Mouse (Mus musculus): Measurements from ENCODE around the gene Rundc3b. TPM values are rescaled to one million over a fixed set of nuclear protein-coding genes. Genes with fewer than 3 reads are reported as not detected.
A peak's percentile ranks its signal among the peaks of the same experiment; 100 is the strongest.

The Rundc3b gene
- polyA plus RNA-seq, 1 experiment from 2014 or later = 13.3 TPM

DNA sequence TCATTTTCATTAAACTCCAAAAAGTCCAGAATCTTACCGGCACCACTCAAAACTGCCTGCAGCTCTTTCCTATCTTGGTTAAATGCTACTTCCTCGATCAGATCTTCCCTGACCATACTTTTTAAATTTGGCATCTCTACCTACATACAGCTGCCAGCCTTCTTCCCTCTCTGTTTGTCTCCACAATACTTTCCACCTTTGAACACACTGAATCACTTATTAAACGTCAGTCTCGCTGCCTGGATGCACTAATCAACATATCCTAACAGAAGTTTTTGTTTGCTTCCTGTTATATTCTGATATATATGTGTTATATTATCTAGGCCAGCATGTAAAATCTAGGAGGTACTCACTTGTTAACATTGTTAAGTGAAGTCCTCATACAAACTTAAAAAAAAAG, 25.5 kb upstream of the Rundc3b start:
- WGBS = 78% methylated on average over 4 of the region's 4 CpGs
- ATAC-seq (ENCODE audit: low FRiP score) = no peak

GRCm38 (mm10) chr5:8634489-8634975, 11.8 kb upstream of the Rundc3b start:
- no peaks in the 10 kb centered on the region for H3K4me1 ChIP-seq (ENCODE audit: control insufficient read depth, insufficient read depth, low read length)
- H3K9ac ChIP-seq (ENCODE audit: low read length) = no peak overlapping the region
- H3K27me3 ChIP-seq (ENCODE audit: control insufficient read depth, insufficient read depth, low read length) = no peaks in the 10 kb centered on the region
- no peaks in the 10 kb centered on the region for H3K36me3 ChIP-seq (ENCODE audit: control insufficient read depth, insufficient read depth, low read length)
- H3K27ac ChIP-seq (ENCODE audit: low read depth, low read length) = no peak overlapping the region
- no peaks in the 10 kb centered on the region for H3K9me3 ChIP-seq (ENCODE audit: control insufficient read depth, low read length)
- H3K4me3 ChIP-seq (ENCODE audit: low read depth, low read length) = no peak overlapping the region
- H3K4me2 ChIP-seq = no peak overlapping the region
- no peak for ATAC-seq (ENCODE audit: low FRiP score)
- DNase-seq (ENCODE audit: low spot score, missing footprints) = no peak

More for the DNA sequence above, 25.5 kb upstream of the Rundc3b start:
- Histone ChIP-seq H3K36me3 (ENCODE audit: control insufficient read depth, insufficient read depth, low read length) (no peaks in the 10 kb centered on the region), H3K9me3 (ENCODE audit: control insufficient read depth, low read length) (no peaks in the 10 kb centered on the region), H3K9ac (ENCODE audit: low read length) (no peak overlapping the region), H3K4me2 (no peak overlapping the region), H3K4me3 (ENCODE audit: low read depth, low read length) (no peak overlapping the region), H3K27me3 (ENCODE audit: control insufficient read depth, insufficient read depth, low read length) (no peaks in the 10 kb centered on the region), H3K27ac (ENCODE audit: low read depth, low read length) (no peak overlapping the region), H3K4me1 (ENCODE audit: control insufficient read depth, insufficient read depth, low read length) (no peaks in the 10 kb centered on the region)
- no peak for DNase-seq (ENCODE audit: low spot score, missing footprints)

- ATAC-seq (ENCODE audit: low FRiP score) (no peak), DNase-seq (ENCODE audit: low spot score, missing footprints) (no peak)
- Histone ChIP-seq H3K4me3 (ENCODE audit: low read depth, low read length) (no peak overlapping the region), H3K36me3 (ENCODE audit: control insufficient read depth, insufficient read depth, low read length) (no peaks in the 10 kb centered on the region), H3K4me2 (no peak overlapping the region), H3K9me3 (ENCODE audit: control insufficient read depth, low read length) (no peaks in the 10 kb centered on the region), H3K27me3 (ENCODE audit: control insufficient read depth, insufficient read depth, low read length) (no peaks in the 10 kb centered on the region), H3K27ac (ENCODE audit: low read depth, low read length) (no peak overlapping the region), H3K9ac (ENCODE audit: low read length) (no peak overlapping the region), H3K4me1 (ENCODE audit: control insufficient read depth, insufficient read depth, low read length) (no peaks in the 10 kb centered on the region)
- 87% methylated on average over 3 of the region's 3 CpGs for WGBS
These were observed 10.1 kb upstream of the Rundc3b start for GRCm38 (mm10) chr5:8632901-8633300.

DNA sequence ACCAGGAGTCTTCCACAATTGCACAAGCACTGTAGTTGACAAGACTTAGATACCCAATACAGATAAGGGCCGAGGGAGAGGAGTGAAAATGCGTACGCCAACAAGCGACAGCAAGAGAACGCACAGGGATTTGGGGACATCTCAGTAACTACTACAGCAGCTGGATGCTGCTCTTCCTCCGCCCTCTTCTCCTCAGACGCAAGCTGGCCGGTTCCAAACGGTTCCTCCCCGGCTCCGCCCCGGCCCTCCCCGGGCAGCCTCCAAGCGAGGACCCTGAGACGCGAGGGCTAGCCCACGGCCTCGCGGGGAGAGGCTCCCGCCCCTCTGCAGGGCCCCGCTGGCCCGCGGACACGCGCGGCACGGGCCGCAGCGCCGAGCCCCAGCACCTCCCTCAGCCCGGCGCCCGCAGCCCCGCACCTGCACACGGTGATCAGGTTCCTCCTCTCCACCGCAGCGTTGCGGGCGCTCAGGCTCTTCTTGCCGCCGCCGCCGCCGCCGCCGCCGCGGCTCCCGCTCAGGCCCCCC, 619 bp downstream of the Rundc3b start:
- Histone ChIP-seq H3K4me3 (ENCODE audit: low read depth, low read length) (peak overlapping the region; percentile 85), H3K9me3 (ENCODE audit: control insufficient read depth, low read length) (no peaks in the 10 kb centered on the region), H3K9ac (ENCODE audit: low read length) (peak overlapping the region; percentile 87), H3K4me2 (peak overlapping the region; percentile 92), H3K4me1 (ENCODE audit: control insufficient read depth, insufficient read depth, low read length) (peaks cover 3% of the 10 kb centered on the region; the same call in 1 of the 2 replicates), H3K27me3 (ENCODE audit: control insufficient read depth, insufficient read depth, low read length) (no peaks in the 10 kb centered on the region), H3K27ac (ENCODE audit: low read depth, low read length) (peak overlapping the region; percentile 51; the same call in 1 of the 2 replicates), H3K36me3 (ENCODE audit: control insufficient read depth, insufficient read depth, low read length) (no peaks in the 10 kb centered on the region)
- ATAC-seq (ENCODE audit: low FRiP score) (peak; percentile 73), DNase-seq (ENCODE audit: low spot score, missing footprints) (peak; percentile 94)
- WGBS = under 1% methylated on average over 38 of the region's 49 CpGs

- whole genome bisulfite sequencing = 13% methylated on average over 3 of the region's 3 CpGs
- Histone ChIP-seq H3K36me3 (ENCODE audit: control insufficient read depth, insufficient read depth, low read length) (no peaks in the 10 kb centered on the region), H3K9me3 (ENCODE audit: control insufficient read depth, low read length) (no peaks in the 10 kb centered on the region), H3K4me1 (ENCODE audit: control insufficient read depth, insufficient read depth, low read length) (no peaks in the 10 kb centered on the region), H3K27me3 (ENCODE audit: control insufficient read depth, insufficient read depth, low read length) (no peaks in the 10 kb centered on the region), H3K4me2 (no peak overlapping the region), H3K4me3 (ENCODE audit: low read depth, low read length) (no peak overlapping the region), H3K27ac (ENCODE audit: low read depth, low read length) (no peak overlapping the region; the same call in 1 of the 2 replicates), H3K9ac (ENCODE audit: low read length) (no peak overlapping the region)
- ATAC-seq (ENCODE audit: low FRiP score) = peak; percentile 48; the same call in 1 of the 2 replicates
- peak; percentile 86 for DNase-seq (ENCODE audit: low spot score, missing footprints)
These were observed 51.6 kb downstream of the Rundc3b start for GRCm38 (mm10) chr5:8571118-8571517.

DNA sequence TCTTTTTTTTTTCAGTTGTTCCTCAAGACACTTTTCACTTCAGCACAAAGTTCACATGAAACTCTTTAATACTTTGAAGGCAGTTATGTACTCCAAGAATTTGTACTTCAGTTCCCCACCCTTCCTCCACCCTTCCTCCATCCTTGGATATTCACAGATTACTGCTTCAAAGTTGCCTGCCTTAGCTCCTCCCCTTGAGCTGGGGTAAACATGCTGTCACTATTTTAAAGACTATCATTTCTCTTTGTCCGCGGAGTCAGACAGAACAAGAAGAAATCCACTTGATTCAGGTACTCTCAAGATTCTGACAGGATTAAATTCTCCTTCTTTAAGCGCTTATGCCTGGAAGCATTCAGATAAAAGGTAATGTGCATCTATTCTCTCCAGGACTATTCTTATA, 55.9 kb downstream of the Rundc3b start:
- no peak for ATAC-seq (ENCODE audit: low FRiP score)
- WGBS = 32% methylated on average over 3 of the region's 3 CpGs
- H3K9me3 ChIP-seq (ENCODE audit: control insufficient read depth, low read length) = no peaks in the 10 kb centered on the region
- H3K27me3 ChIP-seq (ENCODE audit: control insufficient read depth, insufficient read depth, low read length) = no peaks in the 10 kb centered on the region
- H3K4me3 ChIP-seq (ENCODE audit: low read depth, low read length) = no peak overlapping the region
- H3K36me3 ChIP-seq (ENCODE audit: control insufficient read depth, insufficient read depth, low read length) = no peaks in the 10 kb centered on the region
- no peaks in the 10 kb centered on the region for H3K4me1 ChIP-seq (ENCODE audit: control insufficient read depth, insufficient read depth, low read length)
- H3K27ac ChIP-seq (ENCODE audit: low read depth, low read length) = no peak overlapping the region
- H3K9ac ChIP-seq (ENCODE audit: low read length) = no peak overlapping the region
- DNase-seq (ENCODE audit: low spot score, missing footprints) = no peak
- H3K4me2 ChIP-seq = no peak overlapping the region

- 45% methylated on average over 2 of the region's 5 CpGs for WGBS
- ATAC-seq (ENCODE audit: low FRiP score) = no peak
These were observed 78.2 kb downstream of the Rundc3b start for GRCm38 (mm10) chr5:8544512-8544911.

DNA sequence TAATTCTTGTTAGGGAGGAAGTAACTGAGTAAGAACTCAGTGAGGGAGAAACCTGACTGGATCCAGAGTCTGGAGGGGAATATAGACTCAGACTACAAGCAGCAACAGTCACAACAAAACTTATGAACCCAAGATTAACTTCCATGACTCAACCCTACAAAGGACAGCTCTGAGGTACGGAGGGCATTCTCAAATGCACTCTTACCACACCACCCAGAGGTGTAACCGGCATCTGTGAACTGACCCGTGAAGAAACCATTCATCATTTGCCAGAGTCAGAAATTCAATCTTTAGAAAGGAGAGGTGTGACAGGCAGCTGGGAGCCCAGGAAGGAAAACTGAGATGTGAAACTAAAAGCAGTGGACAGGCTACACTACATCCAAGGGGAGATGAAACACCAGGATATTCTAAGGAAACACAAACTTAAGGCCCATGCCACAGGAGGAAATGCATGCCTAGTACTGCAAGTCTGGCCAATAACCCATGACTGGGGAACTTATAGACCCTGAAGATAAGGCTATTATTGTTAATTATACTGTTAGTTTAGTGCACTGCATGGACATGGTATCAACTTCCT, 80.0 kb downstream of the Rundc3b start:
- Histone ChIP-seq H3K4me3 (ENCODE audit: low read depth, low read length) (no peak overlapping the region), H3K27ac (ENCODE audit: low read depth, low read length) (no peak overlapping the region), H3K4me2 (no peak overlapping the region), H3K27me3 (ENCODE audit: control insufficient read depth, insufficient read depth, low read length) (no peaks in the 10 kb centered on the region), H3K9me3 (ENCODE audit: control insufficient read depth, low read length) (no peaks in the 10 kb centered on the region), H3K4me1 (ENCODE audit: control insufficient read depth, insufficient read depth, low read length) (no peaks in the 10 kb centered on the region), H3K36me3 (ENCODE audit: control insufficient read depth, insufficient read depth, low read length) (no peaks in the 10 kb centered on the region), H3K9ac (ENCODE audit: low read length) (no peak overlapping the region)
- no peak for DNase-seq (ENCODE audit: low spot score, missing footprints)
- WGBS = 58% methylated on average over 3 of the region's 3 CpGs
- no peak for ATAC-seq (ENCODE audit: low FRiP score)

More at GRCm38 (mm10) chr5:8544512-8544911, 78.2 kb downstream of the Rundc3b start:
- H3K4me2 ChIP-seq = no peak overlapping the region
- no peaks in the 10 kb centered on the region for H3K36me3 ChIP-seq (ENCODE audit: control insufficient read depth, insufficient read depth, low read length)
- no peak overlapping the region for H3K4me3 ChIP-seq (ENCODE audit: low read depth, low read length)
- no peak overlapping the region for H3K9ac ChIP-seq (ENCODE audit: low read length)
- H3K4me1 ChIP-seq (ENCODE audit: control insufficient read depth, insufficient read depth, low read length) = no peaks in the 10 kb centered on the region
- peak; percentile 76 for DNase-seq (ENCODE audit: low spot score, missing footprints)
- no peaks in the 10 kb centered on the region for H3K27me3 ChIP-seq (ENCODE audit: control insufficient read depth, insufficient read depth, low read length)
- H3K27ac ChIP-seq (ENCODE audit: low read depth, low read length) = no peak overlapping the region
- no peaks in the 10 kb centered on the region for H3K9me3 ChIP-seq (ENCODE audit: control insufficient read depth, low read length)

DNA sequence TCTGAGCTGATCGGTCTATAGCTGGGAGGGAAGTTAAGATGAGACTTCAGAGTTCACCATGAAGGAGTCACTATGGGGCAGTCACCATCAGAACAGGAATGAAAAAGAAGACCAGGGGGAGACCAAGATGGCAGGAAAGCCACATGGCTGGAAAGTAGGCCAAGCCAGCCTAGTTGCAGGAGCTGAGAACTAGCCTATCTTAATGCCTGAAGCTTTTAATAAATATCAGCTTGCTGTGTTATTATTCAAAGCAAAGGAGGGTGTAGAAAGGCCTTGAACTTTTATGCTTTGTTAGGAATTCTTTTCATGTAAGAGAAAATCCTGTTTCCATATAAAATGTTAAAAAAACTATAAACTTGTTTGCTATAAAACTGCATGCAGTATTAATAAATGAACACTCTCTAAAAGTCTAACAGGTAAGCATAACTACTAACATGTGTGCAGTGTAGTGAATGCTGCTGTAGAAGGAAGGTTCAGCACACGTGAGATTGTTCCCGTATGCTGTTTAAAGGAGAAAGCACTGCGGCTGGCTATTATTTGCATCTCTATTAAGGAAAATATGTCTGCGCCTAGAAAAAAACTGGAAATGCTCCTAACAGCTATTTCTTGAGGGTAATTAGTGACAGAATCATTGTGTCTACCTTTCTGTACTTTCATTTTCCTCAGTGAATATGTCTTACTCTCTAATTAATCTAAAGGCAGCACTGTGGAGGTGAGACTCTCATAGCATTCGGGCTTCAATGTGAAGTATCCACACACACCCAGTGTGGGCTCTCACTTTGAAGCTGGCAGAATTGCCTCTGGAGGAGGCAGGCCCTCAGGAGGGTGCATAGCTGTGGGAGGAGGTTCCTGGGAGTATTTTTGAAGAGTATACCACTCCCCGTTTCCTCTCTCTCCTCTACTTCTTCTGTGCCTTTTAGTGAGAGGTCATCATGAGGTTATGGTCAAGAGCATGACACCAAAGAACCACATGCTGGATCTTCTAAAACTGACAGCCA, 81.3 kb downstream of the Rundc3b start:
- WGBS = 84% methylated on average over 7 of the region's 7 CpGs

More for the DNA sequence above, 81.3 kb downstream of the Rundc3b start:
- Histone ChIP-seq H3K4me3 (ENCODE audit: low read depth, low read length) (no peak overlapping the region), H3K9ac (ENCODE audit: low read length) (no peak overlapping the region), H3K4me2 (no peak overlapping the region), H3K27me3 (ENCODE audit: control insufficient read depth, insufficient read depth, low read length) (no peaks in the 10 kb centered on the region), H3K4me1 (ENCODE audit: control insufficient read depth, insufficient read depth, low read length) (no peaks in the 10 kb centered on the region), H3K9me3 (ENCODE audit: control insufficient read depth, low read length) (no peaks in the 10 kb centered on the region), H3K36me3 (ENCODE audit: control insufficient read depth, insufficient read depth, low read length) (no peaks in the 10 kb centered on the region), H3K27ac (ENCODE audit: low read depth, low read length) (no peak overlapping the region)
- no peak for ATAC-seq (ENCODE audit: low FRiP score)
- peak; percentile 35 for DNase-seq (ENCODE audit: low spot score, missing footprints)

All from midbrain, embryonic 11.5 days (tissue).